Mouse (Mus musculus): ENCODE data around the gene Zfp618. TPM values are rescaled to one million over a fixed set of nuclear protein-coding genes. Genes with fewer than 3 reads are reported as not detected.
A peak's percentile ranks its signal among the peaks of the same experiment; 100 is the strongest.

The Zfp618 gene
- polyA plus RNA-seq, 1 experiment from 2014 or later: 26.6 TPM

- H3K4me1 ChIP-seq (replicated peaks; ENCODE audit: insufficient read depth, low read length): peaks cover 6% of the 10 kb centered on the region; the same call in 1 of the 2 replicates
- ATAC-seq (replicated peaks; ENCODE audit: low FRiP score, low read depth): no peak
- no peak for TF ChIP-seq CTCF (IDR thresholded peaks at IDR 0.05; ENCODE audit: low read depth)
- H3K4me3 ChIP-seq (replicated peaks; ENCODE audit: low read depth, low read length): no peak overlapping the region
- no peaks in the 10 kb centered on the region for H3K27me3 ChIP-seq (ENCODE audit: insufficient read depth, low read length)
- H3K9ac ChIP-seq (ENCODE audit: low read depth, low read length): no peak overlapping the region
- DNase-seq (ENCODE audit: low spot score): no peak
- WGBS: 83% methylated on average over 3 of the region's 3 CpGs
- no peak overlapping the region for H3K27ac ChIP-seq
- no peaks in the 10 kb centered on the region for H3K9me3 ChIP-seq (replicated peaks; ENCODE audit: low read length)
- no peaks in the 10 kb centered on the region for H3K36me3 ChIP-seq (ENCODE audit: insufficient read depth, low read length)
- no peak overlapping the region for H3K4me2 ChIP-seq (ENCODE audit: low read length)
Measured at GRCm38 (mm10) chr4:63008822-63009221, 43.4 kb downstream of the Zfp618 start.

GRCm38 (mm10) chr4:63009821-63010220, 44.4 kb downstream of the Zfp618 start:
- Histone ChIP-seq H3K27me3 (ENCODE audit: insufficient read depth, low read length) (no peaks in the 10 kb centered on the region), H3K4me2 (ENCODE audit: low read length) (no peak overlapping the region), H3K9me3 (replicated peaks; ENCODE audit: low read length) (no peaks in the 10 kb centered on the region), H3K4me1 (replicated peaks; ENCODE audit: insufficient read depth, low read length) (peaks cover 6% of the 10 kb centered on the region; the same call in 1 of the 2 replicates), H3K4me3 (replicated peaks; ENCODE audit: low read depth, low read length) (no peak overlapping the region), H3K9ac (ENCODE audit: low read depth, low read length) (no peak overlapping the region), H3K36me3 (ENCODE audit: insufficient read depth, low read length) (no peaks in the 10 kb centered on the region), H3K27ac (no peak overlapping the region)
- WGBS: 79% methylated on average over 1 of the region's 1 CpGs
- no peak for TF ChIP-seq CTCF (IDR thresholded peaks at IDR 0.05; ENCODE audit: low read depth)
- DNase-seq (ENCODE audit: low spot score) (no peak), ATAC-seq (replicated peaks; ENCODE audit: low FRiP score, low read depth) (no peak)

- Histone ChIP-seq H3K36me3 (ENCODE audit: insufficient read depth, low read length) (no peaks in the 10 kb centered on the region), H3K4me1 (replicated peaks; ENCODE audit: insufficient read depth, low read length) (peaks cover 6% of the 10 kb centered on the region; the same call in 1 of the 2 replicates), H3K27me3 (ENCODE audit: insufficient read depth, low read length) (no peaks in the 10 kb centered on the region), H3K9ac (ENCODE audit: low read depth, low read length) (no peak overlapping the region), H3K9me3 (replicated peaks; ENCODE audit: low read length) (no peaks in the 10 kb centered on the region), H3K4me2 (ENCODE audit: low read length) (no peak overlapping the region), H3K27ac (no peak overlapping the region), H3K4me3 (replicated peaks; ENCODE audit: low read depth, low read length) (no peak overlapping the region)
- DNase-seq (ENCODE audit: low spot score): no peak
- ATAC-seq (replicated peaks; ENCODE audit: low FRiP score, low read depth): no peak
- no peak for TF ChIP-seq CTCF (IDR thresholded peaks at IDR 0.05; ENCODE audit: low read depth)
- WGBS: 80% methylated on average over 4 of the region's 4 CpGs
Measured at GRCm38 (mm10) chr4:63010226-63010625, 44.9 kb downstream of the Zfp618 start.

GRCm38 (mm10) chr4:63018616-63019015, 53.2 kb downstream of the Zfp618 start:
- no peaks in the 10 kb centered on the region for H3K27me3 ChIP-seq (ENCODE audit: insufficient read depth, low read length)
- H3K27ac ChIP-seq: no peak overlapping the region
- no peaks in the 10 kb centered on the region for H3K36me3 ChIP-seq (ENCODE audit: insufficient read depth, low read length)
- ATAC-seq (replicated peaks; ENCODE audit: low FRiP score, low read depth) (no peak), DNase-seq (ENCODE audit: low spot score) (no peak)
- no peak for TF ChIP-seq CTCF (IDR thresholded peaks at IDR 0.05; ENCODE audit: low read depth)
- WGBS: 89% methylated on average over 10 of the region's 10 CpGs
- no peak overlapping the region for H3K9ac ChIP-seq (ENCODE audit: low read depth, low read length)
- peaks cover 7% of the 10 kb centered on the region for H3K4me1 ChIP-seq (replicated peaks; ENCODE audit: insufficient read depth, low read length)
- H3K4me2 ChIP-seq (ENCODE audit: low read length): no peak overlapping the region
- no peaks in the 10 kb centered on the region for H3K9me3 ChIP-seq (replicated peaks; ENCODE audit: low read length)
- no peak overlapping the region for H3K4me3 ChIP-seq (replicated peaks; ENCODE audit: low read depth, low read length)

GRCm38 (mm10) chr4:63019428-63019858, 54.1 kb downstream of the Zfp618 start:
- H3K4me1 ChIP-seq (replicated peaks; ENCODE audit: insufficient read depth, low read length): peaks cover 7% of the 10 kb centered on the region
- no peak overlapping the region for H3K9ac ChIP-seq (ENCODE audit: low read depth, low read length)
- WGBS: 70% methylated on average over 4 of the region's 4 CpGs
- H3K4me3 ChIP-seq (replicated peaks; ENCODE audit: low read depth, low read length): no peak overlapping the region
- DNase-seq (ENCODE audit: low spot score) (peak; percentile 68), ATAC-seq (replicated peaks; ENCODE audit: low FRiP score, low read depth) (peak; percentile 93)
- H3K36me3 ChIP-seq (ENCODE audit: insufficient read depth, low read length): no peaks in the 10 kb centered on the region
- TF ChIP-seq CTCF (IDR thresholded peaks at IDR 0.05; ENCODE audit: low read depth): peak; percentile 73
- H3K27ac ChIP-seq: no peak overlapping the region
- H3K4me2 ChIP-seq (ENCODE audit: low read length): no peak overlapping the region
- no peaks in the 10 kb centered on the region for H3K9me3 ChIP-seq (replicated peaks; ENCODE audit: low read length)
- no peaks in the 10 kb centered on the region for H3K27me3 ChIP-seq (ENCODE audit: insufficient read depth, low read length)

- DNase-seq (ENCODE audit: low spot score) (peak; percentile 61), ATAC-seq (replicated peaks; ENCODE audit: low FRiP score, low read depth) (no peak)
- Histone ChIP-seq H3K27ac (peak overlapping the region; percentile 48), H3K4me3 (replicated peaks; ENCODE audit: low read depth, low read length) (no peak overlapping the region), H3K36me3 (ENCODE audit: insufficient read depth, low read length) (no peaks in the 10 kb centered on the region), H3K4me2 (ENCODE audit: low read length) (no peak overlapping the region), H3K9ac (ENCODE audit: low read depth, low read length) (no peak overlapping the region), H3K27me3 (ENCODE audit: insufficient read depth, low read length) (no peaks in the 10 kb centered on the region), H3K4me1 (replicated peaks; ENCODE audit: insufficient read depth, low read length) (peaks cover 9% of the 10 kb centered on the region), H3K9me3 (replicated peaks; ENCODE audit: low read length) (no peaks in the 10 kb centered on the region)
- no peak for TF ChIP-seq CTCF (IDR thresholded peaks at IDR 0.05; ENCODE audit: low read depth)
- 49% methylated on average over 6 of the region's 6 CpGs for WGBS
Measured at GRCm38 (mm10) chr4:63021034-63021700, 55.8 kb downstream of the Zfp618 start.

Measured in kidney, postnatal 0 days (tissue).